Mouse (Mus musculus) midbrain, postnatal 0 days (tissue): ENCODE data around the gene Tprn. TPM values are rescaled to one million over a fixed set of nuclear protein-coding genes. Genes with fewer than 3 reads are reported as not detected.
A peak's percentile ranks its signal among the peaks of the same experiment; 100 is the strongest.

Experiments used
- ATAC-seq: fragments of 200-750 bp; cut with Nextera tagmentation; 2 replicates; pipeline ENCODE4 v1.8.0; 2017; ENCODE audit warnings: moderate number of reproducible peaks, mild to moderate bottlenecking, moderate TSS enrichment, moderate library complexity; ENCODE audit not compliant: low FRiP score
- DNase-seq: peaks from one replicate; pipeline ENCODE4 v3.0.0-alpha.2; 2015; ENCODE audit warnings: low spot score
- H3K27ac ChIP-seq: fragments of 300-500 bp; sonication (generic); 2 replicates; pipeline ENCODE4 v1.5.1; 2014; ENCODE audit warnings: low read depth, mild to moderate bottlenecking, low read length, mixed read lengths
- H3K27me3 ChIP-seq: fragments of 300-500 bp; sonication (generic); 2 replicates; pipeline ENCODE4 v1.6.1; 2014; ENCODE audit warnings: low read length, control low read depth, mixed read lengths; ENCODE audit not compliant: insufficient read depth
- H3K36me3 ChIP-seq: fragments of 300-500 bp; sonication (generic); 2 replicates; pipeline ENCODE4 v1.6.1; 2014; ENCODE audit warnings: low read length, control low read depth, mixed read lengths; ENCODE audit not compliant: insufficient read depth
- H3K4me1 ChIP-seq: fragments of 300-500 bp; sonication (generic); 2 replicates; pipeline ENCODE4 v1.6.1; 2014; ENCODE audit warnings: mild to moderate bottlenecking, control low read depth, antibody characterized with exemption, low read length, mixed read lengths; ENCODE audit not compliant: insufficient read depth
- H3K4me2 ChIP-seq: fragments of 300-500 bp; sonication (generic); 2 replicates; pipeline ENCODE4 v1.6.1; 2014; ENCODE audit warnings: low read depth, mild to moderate bottlenecking, low read length, mixed read lengths; ENCODE audit not compliant: poor library complexity, severe bottlenecking
- H3K4me3 ChIP-seq: fragments of 300-500 bp; sonication (generic); 2 replicates; pipeline ENCODE4 v1.5.1; 2014; ENCODE audit warnings: low read depth, mild to moderate bottlenecking, low read length, moderate library complexity
- H3K9ac ChIP-seq: fragments of 300-500 bp; sonication (generic); replicated peaks from 2 replicates; pipeline ENCODE4 v1.6.1; 2014; ENCODE audit warnings: mild to moderate bottlenecking, low read length, moderate library complexity, mixed read lengths; ENCODE audit not compliant: poor library complexity, severe bottlenecking
- H3K9me3 ChIP-seq: fragments of 300-500 bp; sonication (generic); 2 replicates; pipeline ENCODE4 v1.6.1; 2016; ENCODE audit warnings: low read length, control low read depth
- CTCF ChIP-seq: IDR thresholded peaks from 2 replicates; pipeline ENCODE4 v1.5.1; 2016; ENCODE audit warnings: antibody characterized with exemption, mild to moderate bottlenecking
- WGBS: fragments of 180-500 bp; shearing (Covaris S2); extraction: QIAGEN DNeasy Blood & Tissue Kit; methylation state at CpG from one replicate; pipeline ENCODE4 v1.1.7; 2014; 5-methylcytosine and 5-hydroxymethylcytosine counted together
- polyA plus RNA-seq: library from polyadenylated mRNA; unstranded; fragments of >200 nt; fragmentation: Nextera tagmentation; extraction: Ambion mirVana; gene quantifications from 2 replicates; pipeline ENCODE4 v1.2.1, GENCODE M21; 2015
- total RNA-seq: library from RNA; depleted of rRNA; stranded (reverse); fragments of >200 nt; gene quantifications from 2 replicates; pipeline ENCODE4 v1.2.3, GENCODE M21; 2014

The Tprn gene
- total and polyA plus RNA-seq, 2 experiments from 2014 or later: 18.1 to 45.5 TPM

DNA sequence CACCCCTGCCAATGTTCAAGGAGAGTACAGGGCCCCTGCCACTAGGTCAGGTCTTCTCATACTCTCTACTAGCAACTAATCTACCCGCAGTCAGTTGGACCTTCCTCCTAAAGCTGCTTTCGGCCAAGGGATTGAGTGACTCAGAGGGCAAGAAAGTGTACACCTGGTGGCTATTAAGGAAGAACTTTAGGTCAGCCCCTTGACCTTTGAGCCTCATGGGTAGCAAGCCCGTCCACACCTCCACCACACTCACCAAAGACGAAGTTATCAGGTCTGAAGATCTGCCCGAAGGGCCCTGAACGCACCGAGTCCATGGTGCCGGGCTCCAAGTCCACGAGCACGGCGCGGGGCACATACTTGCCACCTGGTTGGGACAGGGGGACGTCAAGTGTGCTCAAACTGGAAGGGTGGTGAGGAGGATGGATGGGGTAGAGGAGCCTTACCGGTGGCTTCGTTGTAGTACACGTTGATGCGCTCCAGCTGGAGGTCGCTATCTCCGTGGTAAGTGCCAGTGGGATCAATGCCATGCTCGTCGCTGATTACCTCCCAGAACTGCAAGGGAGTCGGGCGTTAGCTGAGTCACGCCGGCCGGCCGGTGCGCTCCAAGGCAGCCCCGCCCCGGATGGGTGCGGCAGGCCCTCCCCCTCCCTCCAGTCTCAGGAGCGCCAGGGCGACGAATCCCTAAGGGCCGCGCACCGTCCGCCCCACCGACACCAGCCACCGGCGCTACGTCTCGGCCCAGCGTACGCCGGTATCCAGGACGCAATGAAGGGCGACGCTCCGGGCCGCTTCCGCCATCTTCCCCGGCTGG, 38.5 kb upstream of the Tprn start:
- 2% methylated on average over 51 of the region's 53 CpGs for WGBS
- peak overlapping the region; percentile 86 for H3K4me2 ChIP-seq
- H3K27me3 ChIP-seq: no peaks in the 10 kb centered on the region
- H3K9me3 ChIP-seq: no peaks in the 10 kb centered on the region
- H3K36me3 ChIP-seq: peaks cover 6% of the 10 kb centered on the region; the same call in 1 of the 2 replicates
- peaks cover 6% of the 10 kb centered on the region; the same call in 1 of the 2 replicates for H3K4me1 ChIP-seq
- DNase-seq (peak; percentile 52), ATAC-seq (peak; percentile 6; the same call in 1 of the 2 replicates)
- no peak for TF ChIP-seq CTCF
- H3K4me3 ChIP-seq: peak overlapping the region; percentile 85
- peak overlapping the region; percentile 85 for H3K27ac ChIP-seq
- peak overlapping the region; percentile 89 for H3K9ac ChIP-seq

- H3K4me1 ChIP-seq: peaks cover 6% of the 10 kb centered on the region; the same call in 1 of the 2 replicates
- peak within 1 kb of the TSS; percentile 89 for H3K9ac ChIP-seq
- ATAC-seq: no peak
- peak within 1 kb of the TSS; percentile 86 for H3K4me2 ChIP-seq
- peak; percentile 49 for TF ChIP-seq CTCF
- 0% methylated on average over 17 of the region's 17 CpGs for WGBS
- no peak for DNase-seq
- no peaks in the 10 kb centered on the region for H3K9me3 ChIP-seq
- H3K27me3 ChIP-seq: no peaks in the 10 kb centered on the region
- H3K4me3 ChIP-seq: peak within 1 kb of the TSS; percentile 85
- peaks cover 6% of the 10 kb centered on the region; the same call in 1 of the 2 replicates for H3K36me3 ChIP-seq
- H3K27ac ChIP-seq: peak within 1 kb of the TSS; percentile 87
These were observed 38.0 kb upstream of the Tprn start, which contains the start of gene Tubb4b for GRCm38 (mm10) chr2:25224492-25224765. Gene Tubb4b (minus strand): TSS chr2:25224702.

DNA sequence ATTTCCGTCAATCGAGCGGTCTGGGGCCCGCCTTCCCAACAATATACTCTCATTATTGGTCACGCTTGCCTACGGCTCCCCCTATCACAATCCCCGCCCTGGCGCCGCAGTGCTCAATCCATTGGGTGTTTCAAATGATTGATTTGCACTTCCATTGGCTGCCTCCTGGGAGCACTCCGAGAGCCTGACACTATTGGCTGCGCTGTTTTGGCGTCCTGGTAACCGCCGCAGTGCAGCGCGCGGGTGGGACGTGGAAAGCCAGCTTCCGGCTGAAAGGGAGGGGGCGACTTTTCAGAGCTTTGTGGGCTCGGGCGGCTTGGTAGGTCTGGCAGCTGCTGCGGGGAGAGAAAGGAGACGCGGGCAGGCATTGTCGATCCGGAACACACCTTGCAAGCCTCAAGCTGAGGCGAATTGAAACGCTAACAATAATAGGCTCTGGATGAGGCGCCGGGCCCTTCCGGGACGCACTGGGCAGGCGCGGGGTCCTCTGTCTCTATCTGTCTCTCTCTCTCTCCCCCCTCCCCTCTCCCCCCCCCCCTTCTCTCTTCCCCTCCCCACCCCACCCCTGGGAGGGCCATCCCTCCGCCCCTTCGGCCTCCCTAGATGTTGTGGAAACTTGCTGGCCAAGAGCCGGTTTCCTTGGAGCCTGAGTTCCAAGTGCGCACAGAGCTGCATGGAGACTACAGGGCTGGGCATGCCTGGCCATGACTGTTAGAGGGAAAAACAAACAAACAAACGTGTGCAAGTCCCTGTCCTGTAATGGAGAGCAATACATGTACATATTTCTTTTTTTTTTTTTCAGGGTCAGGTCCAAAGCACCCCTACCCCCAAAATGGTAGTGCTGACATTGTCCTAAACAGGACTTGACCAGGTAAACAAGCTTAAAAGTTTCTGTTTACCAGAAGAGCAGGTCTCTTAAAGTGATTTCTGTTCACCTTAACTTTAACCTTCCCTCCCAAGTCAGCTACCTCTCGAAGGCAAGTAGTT, 37.4 kb upstream of the Tprn start:
- DNase-seq (peak; percentile 100), ATAC-seq (peak; percentile 97)
- no peaks in the 10 kb centered on the region for H3K27me3 ChIP-seq
- WGBS: 2% methylated on average over 41 of the region's 41 CpGs
- H3K27ac ChIP-seq: peak overlapping the region; percentile 87
- H3K4me1 ChIP-seq: peaks cover 6% of the 10 kb centered on the region; the same call in 1 of the 2 replicates
- peak overlapping the region; percentile 55 for H3K9ac ChIP-seq
- H3K36me3 ChIP-seq: peaks cover 6% of the 10 kb centered on the region; the same call in 1 of the 2 replicates
- H3K4me3 ChIP-seq: peak overlapping the region; percentile 85
- H3K9me3 ChIP-seq: no peaks in the 10 kb centered on the region
- peak overlapping the region; percentile 61 for H3K4me2 ChIP-seq
- TF ChIP-seq CTCF: peak; percentile 26; the same call in 1 of the 2 replicates

- no peaks in the 10 kb centered on the region for H3K9me3 ChIP-seq
- no peak overlapping the region for H3K9ac ChIP-seq
- H3K4me2 ChIP-seq: no peak overlapping the region
- H3K4me1 ChIP-seq: peaks cover 6% of the 10 kb centered on the region; the same call in 1 of the 2 replicates
- no peak for ATAC-seq
- TF ChIP-seq CTCF: no peak
- DNase-seq: no peak
- peaks cover 6% of the 10 kb centered on the region; the same call in 1 of the 2 replicates for H3K36me3 ChIP-seq
- H3K4me3 ChIP-seq: peak overlapping the region; percentile 85; the same call in 1 of the 2 replicates
- no peaks in the 10 kb centered on the region for H3K27me3 ChIP-seq
- H3K27ac ChIP-seq: peak overlapping the region; percentile 87; the same call in 1 of the 2 replicates
- 62% methylated on average over 8 of the region's 8 CpGs for WGBS
These were observed 36.5 kb upstream of the Tprn start for GRCm38 (mm10) chr2:25225811-25226379.

GRCm38 (mm10) chr2:25226864-25227263, 35.6 kb upstream of the Tprn start:
- DNase-seq (no peak), ATAC-seq (no peak)
- H3K4me3 ChIP-seq: no peak overlapping the region
- no peak overlapping the region for H3K27ac ChIP-seq
- H3K4me2 ChIP-seq: no peak overlapping the region
- no peaks in the 10 kb centered on the region for H3K27me3 ChIP-seq
- no peak overlapping the region for H3K9ac ChIP-seq
- peaks cover 1% of the 10 kb centered on the region; the same call in 1 of the 2 replicates for H3K36me3 ChIP-seq
- no peaks in the 10 kb centered on the region for H3K9me3 ChIP-seq
- H3K4me1 ChIP-seq: peaks cover 6% of the 10 kb centered on the region; the same call in 1 of the 2 replicates
- TF ChIP-seq CTCF: no peak
- WGBS: 79% methylated on average over 5 of the region's 5 CpGs
